Mouse (Mus musculus) stomach, embryonic 16.5 days (tissue): ENCODE data around the gene Coq10b. TPM values are rescaled to one million over a fixed set of nuclear protein-coding genes. Genes with fewer than 3 reads are reported as not detected.
"Not testable (repeated sequence)": the region's sequence is repeated elsewhere in the genome, so short reads cannot be mapped to it uniquely, and the experiment has no call there.

Experiments used
- ATAC-seq: fragments of 200-750 bp; cut with Nextera tagmentation; 2 replicates; pipeline ENCODE4 v1.8.0; 2017; ENCODE audit warnings: moderate number of reproducible peaks, moderate TSS enrichment; ENCODE audit not compliant: insufficient read depth, low FRiP score
- H3K27ac ChIP-seq: fragments of 300-500 bp; sonication (generic); 2 replicates; pipeline ENCODE4 v1.5.1; 2014; ENCODE audit warnings: low read length
- H3K27me3 ChIP-seq: fragments of 300-500 bp; sonication (generic); 2 replicates; pipeline ENCODE4 v1.6.1; 2014; ENCODE audit warnings: low read length, control low read depth, mixed read lengths; ENCODE audit not compliant: control insufficient read depth, insufficient read depth
- H3K36me3 ChIP-seq: fragments of 300-500 bp; sonication (generic); 2 replicates; pipeline ENCODE4 v1.6.1; 2014; ENCODE audit warnings: low read length; ENCODE audit not compliant: control insufficient read depth, insufficient read depth
- H3K4me1 ChIP-seq: fragments of 300-500 bp; sonication (generic); 2 replicates; pipeline ENCODE4 v1.6.1; 2014; ENCODE audit warnings: low read length, control low read depth, mixed read lengths; ENCODE audit not compliant: control insufficient read depth, insufficient read depth
- H3K4me2 ChIP-seq: fragments of 300-500 bp; sonication (generic); 2 replicates; pipeline ENCODE4 v1.6.1; 2014; ENCODE audit warnings: low read depth, low read length, mixed read lengths
- H3K4me3 ChIP-seq: fragments of 300-500 bp; sonication (generic); replicated peaks from 2 replicates; pipeline ENCODE4 v1.5.1; 2014; ENCODE audit warnings: mild to moderate bottlenecking, low read length
- H3K9ac ChIP-seq: fragments of 300-500 bp; sonication (generic); 2 replicates; pipeline ENCODE4 v1.6.1; 2014; ENCODE audit warnings: low read length
- H3K9me3 ChIP-seq: fragments of 300-500 bp; sonication (generic); replicated peaks from 2 replicates; pipeline ENCODE4 v1.6.1; 2016; ENCODE audit warnings: low read length, control low read depth; ENCODE audit not compliant: control insufficient read depth
- WGBS: fragments of 180-500 bp; shearing (Covaris S2); extraction: QIAGEN DNeasy Blood & Tissue Kit; methylation state at CpG from one replicate; pipeline ENCODE4 v1.1.7; 2014; 5-methylcytosine and 5-hydroxymethylcytosine counted together
- polyA plus RNA-seq: library from polyadenylated mRNA; unstranded; fragments of >200 nt; fragmentation: Nextera tagmentation; extraction: Ambion mirVana; gene quantifications from 2 replicates; pipeline ENCODE4 v1.2.1, GENCODE M21; 2015

Gene Coq10b
- polyA plus RNA-seq, 1 experiment from 2014 or later = 22.0 TPM

- Histone ChIP-seq H3K4me2 (peak overlapping the region; percentile 88; the same call in 1 of the 2 replicates), H3K27ac (peak overlapping the region; percentile 78; the same call in 1 of the 2 replicates), H3K27me3 (no peaks in the 10 kb centered on the region), H3K9me3 (no peaks in the 10 kb centered on the region), H3K4me1 (peaks cover 10% of the 10 kb centered on the region), H3K9ac (no peak overlapping the region), H3K36me3 (no peaks in the 10 kb centered on the region), H3K4me3 (peak overlapping the region; percentile 74; the same call in 1 of the 2 replicates)
- 69% methylated on average over 3 of the region's 3 CpGs for WGBS
- no peak for ATAC-seq
Measured at GRCm38 (mm10) chr1:55051671-55052070, 899 bp upstream of the Coq10b start.

GRCm38 (mm10) chr1:55053005-55053404, 435 bp downstream of the Coq10b start:
- Histone ChIP-seq H3K4me2 (peak overlapping the region; percentile 61), H3K4me1 (peaks cover 10% of the 10 kb centered on the region), H3K36me3 (no peaks in the 10 kb centered on the region), H3K4me3 (peak overlapping the region; percentile 74), H3K9me3 (no peaks in the 10 kb centered on the region), H3K27ac (peak overlapping the region; percentile 86), H3K9ac (peak overlapping the region; percentile 83), H3K27me3 (no peaks in the 10 kb centered on the region)
- peak; percentile 79 for ATAC-seq
- WGBS = under 1% methylated on average over 42 of the region's 42 CpGs

DNA sequence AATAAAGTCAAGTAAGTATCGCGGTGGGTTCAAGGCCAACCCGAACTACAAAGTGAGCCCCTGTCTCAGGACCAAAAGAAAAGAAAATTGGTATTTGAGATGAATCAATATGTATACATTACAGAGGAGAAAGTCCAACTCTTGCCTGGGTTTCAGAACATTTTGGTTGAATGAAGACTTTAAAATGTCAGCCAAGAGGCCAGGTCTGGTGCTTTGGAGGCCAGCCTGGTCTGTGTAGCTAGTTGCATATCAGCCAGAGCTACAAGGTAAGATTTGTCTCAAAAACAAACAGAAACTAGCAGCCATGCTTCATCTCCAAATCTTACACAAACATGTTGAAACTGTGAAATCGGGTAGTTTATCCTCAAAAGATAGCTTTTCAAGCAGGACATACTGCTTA, 1.0 kb downstream of the Coq10b start:
- Histone ChIP-seq H3K9me3 (no peaks in the 10 kb centered on the region), H3K4me3 (peak overlapping the region; percentile 74), H3K9ac (peak overlapping the region; percentile 83; the same call in 1 of the 2 replicates), H3K27me3 (no peaks in the 10 kb centered on the region), H3K4me2 (peak overlapping the region; percentile 61), H3K4me1 (peaks cover 10% of the 10 kb centered on the region), H3K27ac (no peak overlapping the region), H3K36me3 (no peaks in the 10 kb centered on the region)
- WGBS = 63% methylated on average over 4 of the region's 4 CpGs
- no peak for ATAC-seq

- no peak for ATAC-seq
- 82% methylated on average over 5 of the region's 5 CpGs for WGBS
- Histone ChIP-seq H3K9ac (no peak overlapping the region), H3K9me3 (no peaks in the 10 kb centered on the region), H3K27me3 (no peaks in the 10 kb centered on the region), H3K36me3 (no peaks in the 10 kb centered on the region), H3K27ac (no peak overlapping the region), H3K4me1 (peaks cover 10% of the 10 kb centered on the region), H3K4me3 (no peak overlapping the region), H3K4me2 (no peak overlapping the region)
Measured at GRCm38 (mm10) chr1:55055322-55056115, 2.9 kb downstream of the Coq10b start.

DNA sequence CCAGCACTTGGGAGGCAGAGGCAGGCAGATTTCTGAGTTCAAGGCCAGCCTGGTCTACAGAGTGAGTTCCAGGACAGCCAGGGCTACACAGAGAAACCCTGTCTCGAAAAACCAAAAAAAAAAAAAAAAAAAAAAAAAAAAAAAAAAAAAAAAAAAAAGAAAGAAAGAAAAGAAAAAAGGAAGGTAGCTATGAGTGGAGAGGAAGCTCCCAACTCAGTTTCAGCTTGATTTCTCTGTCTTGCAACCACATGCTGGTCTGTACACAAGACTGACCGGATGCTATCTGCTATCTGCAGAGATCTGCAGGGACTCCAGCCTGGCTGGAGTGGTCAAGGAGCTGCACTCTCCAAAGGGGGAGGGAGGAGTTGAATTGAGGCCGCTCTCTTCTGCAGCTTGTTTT, 5.8 kb downstream of the Coq10b start:
- 90% methylated on average over 2 of the region's 3 CpGs for WGBS
- ATAC-seq, H3K4me3 ChIP-seq, H3K36me3 ChIP-seq, H3K4me1 ChIP-seq, H3K9ac ChIP-seq, H3K4me2 ChIP-seq, H3K9me3 ChIP-seq, H3K27ac ChIP-seq, H3K27me3 ChIP-seq: not testable (repeated sequence)

- H3K9ac ChIP-seq = no peak overlapping the region
- H3K27ac ChIP-seq = no peak overlapping the region
- H3K36me3 ChIP-seq = peaks cover 8% of the 10 kb centered on the region; the same call in 1 of the 2 replicates
- H3K4me2 ChIP-seq = no peak overlapping the region
- H3K4me3 ChIP-seq = no peak overlapping the region
- WGBS = 85% methylated on average over 5 of the region's 5 CpGs
- no peaks in the 10 kb centered on the region for H3K27me3 ChIP-seq
- no peaks in the 10 kb centered on the region for H3K9me3 ChIP-seq
- no peak for ATAC-seq
- no peaks in the 10 kb centered on the region for H3K4me1 ChIP-seq
Measured at GRCm38 (mm10) chr1:55061099-55061498, 8.5 kb downstream of the Coq10b start.

- Histone ChIP-seq H3K4me2 (no peak overlapping the region), H3K4me3 (no peak overlapping the region), H3K9ac (no peak overlapping the region), H3K4me1 (no peaks in the 10 kb centered on the region), H3K9me3 (no peaks in the 10 kb centered on the region), H3K27ac (no peak overlapping the region), H3K27me3 (no peaks in the 10 kb centered on the region), H3K36me3 (peaks cover 8% of the 10 kb centered on the region; the same call in 1 of the 2 replicates)
- WGBS = 90% methylated on average over 4 of the region's 4 CpGs
- ATAC-seq = no peak
Measured at GRCm38 (mm10) chr1:55061772-55062171, 9.2 kb downstream of the Coq10b start.

DNA sequence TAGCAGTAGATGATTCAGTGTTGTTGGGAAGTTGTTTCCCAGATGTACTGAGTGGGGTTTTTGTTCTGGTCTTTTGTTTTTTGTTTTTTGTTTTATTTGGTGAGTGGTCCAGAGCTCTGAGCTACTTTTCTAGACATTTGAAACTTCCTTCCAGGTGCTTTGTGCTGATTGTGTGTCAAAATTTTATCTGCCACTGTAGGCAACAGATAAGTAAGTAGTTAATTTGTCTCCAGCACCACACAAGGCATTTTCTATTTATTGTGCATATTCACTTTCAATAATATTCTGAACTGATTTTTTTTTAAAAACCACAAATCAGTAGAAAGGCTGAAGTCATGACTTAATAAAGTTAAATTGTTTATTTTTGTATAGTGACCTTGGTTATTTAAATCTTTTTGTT, 19.8 kb downstream of the Coq10b start:
- H3K4me3 ChIP-seq, H3K36me3 ChIP-seq, H3K9ac ChIP-seq, H3K27me3 ChIP-seq, H3K4me1 ChIP-seq, H3K4me2 ChIP-seq, ATAC-seq, H3K27ac ChIP-seq, H3K9me3 ChIP-seq: not testable (repeated sequence)

DNA sequence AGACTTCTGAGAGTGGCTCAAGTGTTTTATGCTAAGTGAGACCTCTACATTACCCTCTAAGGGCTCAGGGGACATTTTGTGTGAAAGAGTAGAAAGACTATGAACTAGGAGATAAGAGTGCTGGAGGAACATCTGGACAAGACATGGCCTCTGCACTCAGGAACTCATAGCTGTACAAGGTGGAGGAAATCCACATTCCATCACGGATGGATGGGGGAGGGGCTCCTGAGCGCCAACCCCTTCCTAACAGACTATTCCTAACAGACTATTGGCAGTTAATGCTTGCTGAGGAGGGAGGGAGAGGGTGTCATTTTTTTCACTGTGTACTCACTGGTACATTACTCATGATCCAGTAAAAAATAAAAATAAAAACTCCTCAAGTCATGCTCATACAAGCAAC, 22.2 kb downstream of the Coq10b start:
- no peak for ATAC-seq
- no peaks in the 10 kb centered on the region for H3K27me3 ChIP-seq
- no peak overlapping the region for H3K4me2 ChIP-seq
- WGBS = 30% methylated on average over 2 of the region's 2 CpGs
- no peak overlapping the region for H3K9ac ChIP-seq
- H3K9me3 ChIP-seq = no peaks in the 10 kb centered on the region
- H3K27ac ChIP-seq = no peak overlapping the region
- H3K4me3 ChIP-seq = no peak overlapping the region
- H3K4me1 ChIP-seq = no peaks in the 10 kb centered on the region
- peaks cover 9% of the 10 kb centered on the region for H3K36me3 ChIP-seq
